In genomic region chr9:117342336-117342735, GRCm38 (mm10) we compare ENCODE assay signal across 34 mouse cellular contexts.
"Had no signal": no experiment of that assay in that cellular context is flagged by ENCODE, and none has a peak within 500 bp of the region (broad histone marks: within the 10 kb centered on the region; RNA-seq: fewer than 3 reads in every experiment).

No protein-coding gene starts in this region.

- H3K36me3 ChIP-seq: heart, embryonic 12.5 days; heart, embryonic 13.5 days; heart, embryonic 15.5 days; hindbrain, embryonic 10.5 days; hindbrain, embryonic 12.5 days; hindbrain, embryonic 13.5 days; hindbrain, embryonic 15.5 days; intestine, embryonic 15.5 days; kidney, embryonic 15.5 days had no signal

- H3K4me3 ChIP-seq: heart, embryonic 12.5 days; heart, embryonic 13.5 days; heart, embryonic 15.5 days; hindbrain, embryonic 10.5 days; hindbrain, embryonic 12.5 days; hindbrain, embryonic 13.5 days; hindbrain, embryonic 15.5 days; intestine, embryonic 15.5 days; kidney, embryonic 15.5 days; layer of hippocampus, adult 2 months; left cerebral cortex, adult 2 months had no signal

- H3K27ac ChIP-seq: heart, embryonic 13.5 days; heart, embryonic 15.5 days; hindbrain, embryonic 10.5 days; hindbrain, embryonic 12.5 days; hindbrain, embryonic 13.5 days; hindbrain, embryonic 14.5 days; hindbrain, embryonic 15.5 days; hindbrain, postnatal 0 days; intestine, embryonic 15.5 days; kidney, embryonic 15.5 days; kidney, postnatal 0 days; layer of hippocampus, adult 2 months; left cerebral cortex, adult 2 months had no signal

- H3K9ac ChIP-seq: heart, embryonic 12.5 days; heart, embryonic 13.5 days; heart, embryonic 15.5 days; hindbrain, embryonic 12.5 days; hindbrain, embryonic 13.5 days; hindbrain, embryonic 14.5 days; hindbrain, embryonic 15.5 days; intestine, embryonic 15.5 days; kidney, embryonic 15.5 days had no signal

- DNase-seq: heart, postnatal 10 days; heart, postnatal 14 days; heart, postnatal 36 days; heart, postnatal 4 days; kidney, adult 11 months; kidney, adult 18-20 months; kidney, adult 2 months; kidney, adult 8-10 months; kidney, adult 9 months; kidney, postnatal 10 days; kidney, postnatal 14 days; kidney, postnatal 25 days; kidney, postnatal 36 days; kidney, postnatal 4 days; layer of hippocampus, postnatal 36 days had no signal

- H3K27me3 ChIP-seq: heart, embryonic 12.5 days; heart, embryonic 13.5 days; heart, embryonic 15.5 days; hindbrain, embryonic 12.5 days; hindbrain, embryonic 13.5 days; hindbrain, embryonic 15.5 days; intestine, embryonic 15.5 days; kidney, embryonic 15.5 days had no signal

- H3K4me1 ChIP-seq: heart, embryonic 12.5 days; heart, embryonic 13.5 days; heart, embryonic 15.5 days; hindbrain, embryonic 10.5 days; hindbrain, embryonic 12.5 days; hindbrain, embryonic 13.5 days; hindbrain, embryonic 15.5 days; intestine, embryonic 15.5 days had no signal

- ATAC-seq: hindbrain, embryonic 16.5 days; hindbrain, postnatal 0 days; inflammation-experienced regulatory T-cells, adult 6 months; intestine, embryonic 15.5 days; intestine, embryonic 16.5 days; intestine, postnatal 0 days had no signal

- H3K4me2 ChIP-seq: heart, embryonic 11.5 days; heart, embryonic 12.5 days; heart, embryonic 13.5 days; heart, embryonic 15.5 days; hindbrain, embryonic 12.5 days; hindbrain, embryonic 13.5 days; hindbrain, embryonic 14.5 days; hindbrain, embryonic 15.5 days; intestine, embryonic 15.5 days; kidney, embryonic 15.5 days had no signal

- H3K9me3 ChIP-seq: heart, embryonic 13.5 days; heart, embryonic 15.5 days; hindbrain, embryonic 10.5 days; hindbrain, embryonic 12.5 days; hindbrain, embryonic 13.5 days; hindbrain, embryonic 15.5 days; intestine, embryonic 15.5 days had no signal
